Mouse (Mus musculus): ENCODE measurements around the gene Cubn. TPM values are rescaled to one million over a fixed set of nuclear protein-coding genes. Genes with fewer than 3 reads are reported as not detected.

Cubn gene
- polyA plus RNA-seq, 1 experiment from 2014 or later, result 0.30 TPM

DNA sequence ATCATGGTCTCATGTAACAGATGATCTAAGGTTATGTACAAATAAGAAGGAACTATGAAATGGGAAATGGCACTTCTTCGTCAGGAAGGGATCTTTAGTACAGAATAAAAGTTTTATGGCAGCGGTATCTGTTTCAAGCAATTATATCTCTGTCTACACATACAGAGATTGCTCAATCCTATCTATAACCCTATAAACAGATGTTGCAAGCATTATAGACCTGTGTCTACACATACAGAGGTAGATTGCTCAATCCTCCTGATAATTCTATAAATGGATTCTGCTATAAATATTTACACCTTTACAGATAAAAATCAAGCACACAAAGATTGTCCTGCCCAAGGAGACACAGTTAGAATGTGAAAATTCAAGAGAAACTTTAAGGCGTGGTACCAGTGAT lies 21.5 kb downstream of the Cubn start:
- Histone ChIP-seq H3K27me3 (no peaks in the 10 kb centered on the region), H3K4me3 (no peak overlapping the region), H3K4me1 (replicated peaks) (no peaks in the 10 kb centered on the region), H3K9me3 (no peaks in the 10 kb centered on the region), H3K27ac (replicated peaks) (no peak overlapping the region), H3K36me3 (no peaks in the 10 kb centered on the region), H3K9ac (no peak overlapping the region), H3K4me2 (no peak overlapping the region)
- ATAC-seq (ENCODE audit: low FRiP score, low read depth), result no peak
- WGBS, result 97% methylated on average over 3 of the region's 3 CpGs

DNA sequence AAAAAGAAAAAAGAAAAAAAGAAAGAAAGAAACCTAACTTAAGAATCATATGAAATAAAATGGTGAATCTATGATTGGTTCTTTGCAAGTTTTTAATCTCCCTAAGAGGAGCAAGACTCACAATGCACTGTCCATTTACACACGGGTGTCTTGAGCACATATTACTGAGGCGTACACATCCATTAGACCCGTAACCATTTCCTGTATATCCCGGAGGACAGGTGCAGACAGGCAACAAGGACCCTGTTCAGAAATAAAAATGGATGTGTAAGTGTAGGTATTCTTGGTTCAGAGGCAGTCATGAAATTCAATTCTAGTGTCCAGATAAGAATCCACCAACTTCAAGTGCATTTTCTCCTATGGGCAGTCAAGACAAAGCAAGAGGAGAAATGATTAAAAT lies 22.0 kb downstream of the Cubn start:
- no peak overlapping the region for H3K27ac ChIP-seq (replicated peaks)
- H3K4me3 ChIP-seq, result no peak overlapping the region
- H3K9me3 ChIP-seq, result no peaks in the 10 kb centered on the region
- H3K4me2 ChIP-seq, result no peak overlapping the region
- H3K9ac ChIP-seq, result no peak overlapping the region
- H3K27me3 ChIP-seq, result no peaks in the 10 kb centered on the region
- H3K36me3 ChIP-seq, result no peaks in the 10 kb centered on the region
- no peaks in the 10 kb centered on the region for H3K4me1 ChIP-seq (replicated peaks)
- ATAC-seq (ENCODE audit: low FRiP score, low read depth), result no peak
- WGBS, result 93% methylated on average over 4 of the region's 4 CpGs

DNA sequence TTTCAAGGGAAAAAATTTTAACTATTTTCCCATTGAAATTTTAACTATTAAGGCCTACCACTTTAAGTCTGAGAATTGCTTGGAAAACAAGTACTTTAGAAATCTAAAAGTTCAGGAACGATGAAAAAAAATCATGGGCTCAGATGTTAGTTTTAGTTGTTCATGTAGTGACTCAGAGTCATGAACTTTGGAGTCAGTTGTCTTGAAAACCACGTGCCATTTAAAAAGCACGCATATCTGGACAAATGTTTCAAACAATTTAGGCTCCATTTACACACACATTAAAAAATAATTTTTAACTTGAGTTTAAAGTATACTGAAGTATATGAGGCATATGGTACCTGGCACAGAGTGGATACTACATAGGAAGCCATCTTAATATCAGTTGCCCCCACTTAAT lies 24.9 kb downstream of the Cubn start:
- 95% methylated on average over 3 of the region's 3 CpGs for WGBS
- Histone ChIP-seq H3K27me3 (no peaks in the 10 kb centered on the region), H3K27ac (replicated peaks) (no peak overlapping the region), H3K4me3 (no peak overlapping the region), H3K4me2 (no peak overlapping the region), H3K36me3 (no peaks in the 10 kb centered on the region), H3K4me1 (replicated peaks) (no peaks in the 10 kb centered on the region), H3K9ac (no peak overlapping the region), H3K9me3 (no peaks in the 10 kb centered on the region)
- no peak for ATAC-seq (ENCODE audit: low FRiP score, low read depth)

DNA sequence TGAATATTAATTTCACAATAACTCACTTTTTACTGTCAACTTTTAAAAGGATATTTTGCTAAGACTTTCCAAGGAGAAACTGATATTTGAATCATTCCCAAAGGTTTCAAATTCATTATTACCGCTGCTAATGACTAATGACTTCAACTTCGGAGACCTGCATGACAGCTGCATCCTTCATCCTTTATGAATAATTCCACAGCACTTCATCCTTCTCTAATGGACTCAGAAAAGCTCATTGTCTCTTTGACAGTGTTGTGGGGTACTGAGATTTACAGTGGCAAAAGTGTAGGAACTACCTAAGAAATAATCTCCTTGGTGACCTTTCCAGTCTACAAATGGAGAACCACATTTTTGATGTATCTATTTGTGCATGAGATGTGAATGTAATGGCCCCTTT lies 33.5 kb downstream of the Cubn start:
- Histone ChIP-seq H3K27ac (replicated peaks) (no peak overlapping the region), H3K4me2 (no peak overlapping the region), H3K9ac (no peak overlapping the region), H3K27me3 (no peaks in the 10 kb centered on the region), H3K4me1 (replicated peaks) (no peaks in the 10 kb centered on the region), H3K9me3 (no peaks in the 10 kb centered on the region), H3K36me3 (no peaks in the 10 kb centered on the region), H3K4me3 (no peak overlapping the region)
- no peak for ATAC-seq (ENCODE audit: low FRiP score, low read depth)
- 52% methylated on average over 2 of the region's 2 CpGs for WGBS

DNA sequence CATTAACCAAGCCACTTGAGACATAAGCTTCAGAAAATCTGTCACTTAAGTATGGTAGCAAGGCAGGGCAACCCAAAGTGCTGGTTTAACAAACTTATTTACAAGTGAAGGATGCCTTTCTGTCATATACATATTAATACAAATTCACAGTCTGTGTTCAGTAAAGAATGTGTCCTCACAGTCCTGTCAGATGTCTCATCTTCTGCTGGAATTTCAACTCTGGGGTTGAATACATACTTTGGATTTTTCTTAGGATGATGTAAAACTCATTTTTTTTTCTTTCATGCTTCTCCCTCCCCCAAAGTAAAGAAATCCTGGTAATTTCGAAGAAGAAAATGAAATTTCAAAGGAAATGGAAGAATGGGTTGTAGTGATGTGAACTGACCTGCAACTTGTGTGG lies 34.8 kb downstream of the Cubn start:
- H3K36me3 ChIP-seq, result no peaks in the 10 kb centered on the region
- no peak overlapping the region for H3K27ac ChIP-seq (replicated peaks)
- no peak overlapping the region for H3K9ac ChIP-seq
- ATAC-seq (ENCODE audit: low FRiP score, low read depth), result no peak
- no peaks in the 10 kb centered on the region for H3K4me1 ChIP-seq (replicated peaks)
- no peak overlapping the region for H3K4me2 ChIP-seq
- no peaks in the 10 kb centered on the region for H3K27me3 ChIP-seq
- H3K9me3 ChIP-seq, result no peaks in the 10 kb centered on the region
- no peak overlapping the region for H3K4me3 ChIP-seq
- 76% methylated on average over 1 of the region's 1 CpGs for WGBS

DNA sequence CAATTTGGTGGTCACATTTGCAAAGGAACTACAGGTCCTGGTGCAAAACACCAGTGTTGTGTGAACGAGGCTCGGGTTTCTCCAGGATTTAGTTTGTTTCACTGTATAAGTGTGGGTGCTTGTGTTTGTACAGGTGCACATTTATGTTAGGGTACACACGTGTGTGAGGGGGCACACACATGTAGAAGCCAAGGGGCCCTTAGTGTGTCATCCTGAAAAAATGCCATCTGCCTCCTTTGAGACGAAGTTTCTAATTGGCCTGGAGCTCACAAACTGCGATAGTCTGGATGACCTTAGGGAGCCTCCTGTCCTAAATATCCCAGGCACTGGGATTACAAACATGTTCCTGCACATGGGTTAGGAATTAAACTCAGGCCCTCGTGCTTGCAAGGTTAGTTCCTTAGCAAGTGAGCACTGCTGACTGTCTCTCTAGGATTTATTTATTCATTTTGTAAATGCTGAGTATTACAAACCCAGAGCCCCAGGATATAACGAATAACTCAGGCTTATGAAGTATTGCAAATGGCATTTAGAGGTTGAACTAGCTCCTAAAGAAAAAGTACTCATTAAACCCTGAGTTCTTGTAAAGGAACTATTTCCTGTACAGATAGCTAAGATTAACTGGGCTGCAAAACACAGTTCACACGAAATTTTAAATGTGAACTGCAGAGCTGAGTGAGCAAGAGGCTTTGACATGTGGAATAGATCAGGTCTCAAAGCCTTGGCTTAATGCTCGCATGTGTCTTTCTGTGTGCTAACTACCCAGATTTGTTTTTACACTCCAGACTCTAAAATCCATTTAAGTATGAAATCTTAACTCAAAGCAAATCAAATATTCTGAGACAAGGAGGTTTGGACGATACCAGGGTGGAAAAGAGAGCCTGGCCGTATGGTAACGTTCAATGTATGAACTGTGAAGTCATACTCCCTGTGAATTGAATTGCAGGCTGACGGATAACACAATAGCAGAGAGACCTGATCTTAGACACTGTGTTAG lies 39.8 kb downstream of the Cubn start:
- 65% methylated on average over 13 of the region's 13 CpGs for WGBS
- no peak overlapping the region for H3K9ac ChIP-seq
- no peak overlapping the region for H3K27ac ChIP-seq (replicated peaks)
- no peaks in the 10 kb centered on the region for H3K36me3 ChIP-seq
- H3K4me3 ChIP-seq, result no peak overlapping the region
- H3K4me1 ChIP-seq (replicated peaks), result no peaks in the 10 kb centered on the region
- H3K9me3 ChIP-seq, result no peaks in the 10 kb centered on the region
- H3K27me3 ChIP-seq, result no peaks in the 10 kb centered on the region
- no peak overlapping the region for H3K4me2 ChIP-seq
- ATAC-seq (ENCODE audit: low FRiP score, low read depth), result no peak

DNA sequence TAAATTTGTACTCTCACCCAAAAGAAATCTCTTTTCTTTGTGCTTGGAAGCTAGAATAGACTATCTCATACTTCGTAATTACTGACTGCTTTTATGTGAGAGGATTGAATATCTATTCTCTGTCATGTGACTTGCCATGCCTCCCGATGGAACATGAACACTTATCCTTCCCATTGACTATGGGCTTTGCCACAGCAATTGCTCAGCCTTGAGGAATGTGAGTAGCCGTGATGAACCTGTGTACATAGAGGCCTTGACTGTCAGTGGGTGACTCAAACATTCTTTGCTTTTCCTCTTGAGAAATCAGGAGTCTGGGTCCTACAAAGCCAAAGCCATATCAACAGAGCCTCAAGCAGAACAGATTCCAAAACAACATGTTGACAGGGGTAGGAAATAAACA lies 40.7 kb downstream of the Cubn start:
- no peak overlapping the region for H3K9ac ChIP-seq
- no peak overlapping the region for H3K27ac ChIP-seq (replicated peaks)
- ATAC-seq (ENCODE audit: low FRiP score, low read depth), result no peak
- no peak overlapping the region for H3K4me2 ChIP-seq
- H3K36me3 ChIP-seq, result no peaks in the 10 kb centered on the region
- H3K4me3 ChIP-seq, result no peak overlapping the region
- WGBS, result 54% methylated on average over 3 of the region's 3 CpGs
- H3K9me3 ChIP-seq, result no peaks in the 10 kb centered on the region
- H3K4me1 ChIP-seq (replicated peaks), result no peaks in the 10 kb centered on the region
- H3K27me3 ChIP-seq, result no peaks in the 10 kb centered on the region

DNA sequence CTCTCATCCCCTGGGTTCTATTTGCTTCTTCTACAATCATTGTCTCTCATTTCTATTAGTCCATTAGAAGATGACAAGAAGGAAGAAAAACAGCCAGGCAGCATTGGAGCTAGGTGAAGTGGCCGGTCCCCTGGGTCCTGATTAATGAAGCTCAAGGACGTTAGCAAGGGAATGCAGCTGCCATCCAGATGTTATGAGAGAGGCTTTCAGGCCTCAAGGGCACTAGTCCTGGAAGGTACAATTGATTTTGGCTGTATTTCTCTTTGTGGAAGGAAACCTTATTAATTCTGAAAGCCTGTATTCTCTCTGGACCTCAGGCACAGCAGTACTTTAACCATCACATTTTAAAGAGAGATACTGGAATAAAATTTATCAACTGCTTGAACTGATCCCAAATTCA lies 41.1 kb downstream of the Cubn start:
- ATAC-seq (ENCODE audit: low FRiP score, low read depth), result no peak; the same call in 1 of the 2 replicates
- WGBS, result 48% methylated on average over 2 of the region's 2 CpGs
- Histone ChIP-seq H3K9ac (no peak overlapping the region), H3K36me3 (no peaks in the 10 kb centered on the region), H3K4me2 (no peak overlapping the region), H3K9me3 (no peaks in the 10 kb centered on the region), H3K27me3 (no peaks in the 10 kb centered on the region), H3K4me1 (replicated peaks) (no peaks in the 10 kb centered on the region), H3K27ac (replicated peaks) (0 out of 2 replicates have a peak overlapping the region, but pooled peaks have one; percentile 11), H3K4me3 (no peak overlapping the region)

DNA sequence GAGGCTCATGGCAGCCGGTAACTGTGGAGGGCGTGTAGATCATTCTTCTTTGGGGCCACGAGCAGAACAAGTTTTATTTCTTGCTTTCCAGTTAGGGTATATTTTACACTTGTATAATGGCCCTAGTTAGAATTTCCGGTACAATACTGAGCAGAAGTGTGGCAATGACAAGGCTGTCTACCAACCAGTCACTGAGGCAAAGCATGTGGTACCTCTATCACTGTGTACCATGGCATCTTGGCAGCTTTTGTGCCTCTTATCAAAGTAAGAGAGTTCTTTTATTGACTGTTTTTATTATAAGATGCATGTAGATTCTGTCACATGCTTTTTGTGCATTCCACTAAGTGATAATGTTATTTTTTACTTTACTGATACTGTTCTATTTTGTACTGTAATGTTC lies 46.5 kb downstream of the Cubn start:
- no peaks in the 10 kb centered on the region for H3K9me3 ChIP-seq
- no peaks in the 10 kb centered on the region for H3K4me1 ChIP-seq (replicated peaks)
- no peak overlapping the region for H3K4me2 ChIP-seq
- H3K4me3 ChIP-seq, result no peak overlapping the region
- no peak for ATAC-seq (ENCODE audit: low FRiP score, low read depth)
- 90% methylated on average over 4 of the region's 4 CpGs for WGBS
- H3K9ac ChIP-seq, result no peak overlapping the region
- no peaks in the 10 kb centered on the region for H3K36me3 ChIP-seq
- no peak overlapping the region for H3K27ac ChIP-seq (replicated peaks)
- no peaks in the 10 kb centered on the region for H3K27me3 ChIP-seq

DNA sequence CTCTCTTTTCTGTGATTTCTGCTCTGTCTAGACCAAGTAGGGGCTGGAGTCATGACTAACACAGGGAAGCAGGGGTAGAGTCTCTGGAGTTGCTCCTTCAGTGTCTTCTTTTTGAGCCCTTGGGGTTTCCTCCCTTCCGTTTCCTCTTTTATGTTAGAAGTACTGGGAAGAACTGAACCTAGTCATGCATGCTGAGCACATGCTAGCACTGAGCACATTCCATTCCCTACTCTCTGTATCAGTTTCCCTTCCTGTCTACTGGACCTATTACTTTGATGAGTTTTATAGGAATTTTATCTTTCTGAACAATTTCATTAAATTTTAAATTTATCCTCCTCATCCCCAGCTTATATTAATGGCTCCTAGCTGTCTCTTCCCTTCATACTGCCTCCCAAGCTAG lies 52.6 kb downstream of the Cubn start:
- 52% methylated on average over 1 of the region's 1 CpGs for WGBS
- H3K27ac ChIP-seq (replicated peaks), result no peak overlapping the region
- no peaks in the 10 kb centered on the region for H3K4me1 ChIP-seq (replicated peaks)
- H3K36me3 ChIP-seq, result no peaks in the 10 kb centered on the region
- no peaks in the 10 kb centered on the region for H3K9me3 ChIP-seq
- ATAC-seq (ENCODE audit: low FRiP score, low read depth), result no peak
- no peak overlapping the region for H3K4me2 ChIP-seq
- no peaks in the 10 kb centered on the region for H3K27me3 ChIP-seq
- H3K4me3 ChIP-seq, result no peak overlapping the region
- no peak overlapping the region for H3K9ac ChIP-seq

DNA sequence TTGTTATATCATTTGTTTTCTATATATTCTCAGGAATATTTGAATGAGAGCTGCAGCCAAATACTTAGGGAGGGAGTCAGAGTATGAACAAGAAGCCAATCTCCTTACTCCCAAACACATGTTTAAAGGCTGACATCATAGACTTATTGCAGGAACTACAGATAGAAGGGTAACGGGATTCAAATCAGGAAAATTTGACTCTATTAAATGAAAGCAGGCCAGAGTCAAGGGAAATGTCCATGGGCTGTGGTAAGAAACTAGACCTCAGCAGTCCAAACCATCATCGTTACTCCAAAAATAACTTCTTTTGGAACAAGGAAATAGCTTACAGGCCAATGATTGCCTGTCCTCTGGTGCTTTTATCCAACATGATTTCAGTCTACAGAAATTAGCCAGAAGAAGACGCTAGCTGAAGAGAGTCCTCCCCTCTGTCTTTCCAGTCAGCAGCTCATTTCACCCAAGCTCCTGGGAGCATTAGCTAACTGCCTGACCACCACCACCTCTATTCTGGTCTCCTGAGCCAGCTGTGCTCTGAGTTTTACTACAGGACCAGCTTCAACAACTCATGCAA lies 53.3 kb downstream of the Cubn start:
- H3K27me3 ChIP-seq, result no peaks in the 10 kb centered on the region
- H3K4me3 ChIP-seq, result no peak overlapping the region
- H3K27ac ChIP-seq (replicated peaks), result no peak overlapping the region
- no peaks in the 10 kb centered on the region for H3K4me1 ChIP-seq (replicated peaks)
- no peak overlapping the region for H3K4me2 ChIP-seq
- ATAC-seq (ENCODE audit: low FRiP score, low read depth), result no peak
- H3K9ac ChIP-seq, result no peak overlapping the region
- 90% methylated on average over 3 of the region's 3 CpGs for WGBS
- H3K36me3 ChIP-seq, result no peaks in the 10 kb centered on the region
- no peaks in the 10 kb centered on the region for H3K9me3 ChIP-seq

DNA sequence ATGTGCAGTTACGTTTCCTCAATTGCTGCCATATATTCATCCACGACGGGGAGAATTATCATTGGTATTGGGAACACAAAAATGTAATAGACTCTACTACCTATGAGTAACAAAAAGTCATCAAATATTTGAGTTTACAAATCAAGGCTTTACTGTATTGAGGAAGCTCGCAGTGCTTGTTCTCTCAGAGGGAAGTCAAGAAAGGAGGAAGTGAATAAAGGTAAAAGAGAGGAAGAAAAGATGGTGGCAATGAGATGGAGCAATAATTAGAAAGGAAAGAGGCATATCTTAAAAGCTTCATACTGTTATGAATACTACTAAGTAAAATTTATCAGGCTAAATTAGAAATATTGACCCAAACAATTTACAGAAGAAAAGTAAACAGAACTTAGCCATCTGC lies 59.6 kb downstream of the Cubn start:
- Histone ChIP-seq H3K4me3 (no peak overlapping the region), H3K4me2 (no peak overlapping the region), H3K9ac (no peak overlapping the region), H3K36me3 (no peaks in the 10 kb centered on the region), H3K27me3 (no peaks in the 10 kb centered on the region), H3K4me1 (replicated peaks) (no peaks in the 10 kb centered on the region), H3K9me3 (no peaks in the 10 kb centered on the region), H3K27ac (replicated peaks) (no peak overlapping the region)
- WGBS, result 95% methylated on average over 4 of the region's 4 CpGs
- ATAC-seq (ENCODE audit: low FRiP score, low read depth), result no peak
